Mouse (Mus musculus) MEL (cell line): ENCODE results near the gene Xpnpep3.
"Not testable (repeated sequence)": the region's sequence is repeated elsewhere in the genome, so short reads cannot be mapped to it uniquely, and the experiment has no call there.

ENCODE experiments used
- CTCF ChIP-seq, 3 experiments: IDR thresholded peaks in 2 of 3; conservative IDR thresholded peaks in 1 of 3; 2 replicates each; pipeline ENCODE4 v1.5.1; 2011 to 2012; ENCODE audit warnings: low read length in 3 of 3, low read depth in 2 of 3, mild to moderate bottlenecking in 2 of 3, improper control_type of control experiment in 1 of 3, inconsistent platforms in 1 of 3, mixed read lengths in 1 of 3, moderate library complexity in 1 of 3; ENCODE audit not compliant: control insufficient read depth in 1 of 3, insufficient read depth in 1 of 3, poor library complexity in 1 of 3, severe bottlenecking in 1 of 3
- EP300 ChIP-seq, 2 experiments: IDR thresholded peaks; 2 replicates each; pipeline ENCODE4 v1.6.1; 2011; ENCODE audit warnings: improper control_type of control experiment in 2 of 2, low read length in 2 of 2, low read depth in 1 of 2, mild to moderate bottlenecking in 1 of 2
- NRF1 ChIP-seq: IDR thresholded peaks from 2 replicates; pipeline ENCODE4 v1.6.1; 2014; ENCODE audit warnings: low read depth, mild to moderate bottlenecking, inconsistent platforms, low read length, improper control_type of control experiment, moderate library complexity; ENCODE audit not compliant: poor library complexity, insufficient read depth, severe bottlenecking
- RCOR1 ChIP-seq: IDR thresholded peaks from 2 replicates; pipeline ENCODE4 v1.6.1; 2012; ENCODE audit warnings: low read depth, mild to moderate bottlenecking, inconsistent platforms, low read length, improper control_type of control experiment
- ZMIZ1 ChIP-seq: IDR thresholded peaks from 2 replicates; pipeline ENCODE4 v1.6.1; 2012; ENCODE audit warnings: low read depth, mild to moderate bottlenecking, inconsistent platforms, low read length, improper control_type of control experiment, moderate library complexity

DNA sequence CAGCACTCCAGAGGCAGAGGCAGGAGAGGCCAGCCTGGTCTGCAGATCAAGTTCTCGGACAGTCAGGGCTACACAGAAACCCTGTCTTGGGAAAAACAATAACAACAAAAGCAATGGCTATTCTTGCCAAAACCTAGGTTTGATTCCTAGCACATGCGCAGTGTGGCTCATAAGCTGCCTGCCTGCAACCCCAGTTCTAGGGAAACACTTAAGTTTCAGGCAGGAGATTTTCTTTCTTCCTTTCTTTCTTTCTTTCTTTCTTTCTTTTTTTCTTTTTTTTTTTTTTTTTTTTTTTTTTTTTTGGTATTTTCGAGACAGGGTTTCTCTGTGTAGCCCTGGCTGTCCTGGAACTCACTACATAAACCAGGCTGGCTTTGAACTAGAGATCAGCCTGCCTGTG, 80.3 kb downstream of the Xpnpep3 start:
- TF ChIP-seq CTCF (IDR thresholded peaks at IDR 0.05 in 2 of 3, conservative IDR thresholded peaks at IDR 0.05 in 1 of 3; ENCODE audit: control insufficient read depth in 1 of 3, insufficient read depth in 1 of 3, low read depth in 2 of 3, low read length in 3 of 3, poor library complexity in 1 of 3, severe bottlenecking in 1 of 3); NRF1; RCOR1; ZMIZ1; EP300 (IDR thresholded peaks at IDR 0.05; ENCODE audit: low read depth in 1 of 2, low read length in 2 of 2): not testable (repeated sequence)
